Mouse (Mus musculus) neural tube, embryonic 12.5 days (tissue): ENCODE data around the gene 2010315B03Rik. TPM values are rescaled to one million over a fixed set of nuclear protein-coding genes. Genes with fewer than 3 reads are reported as not detected.

Source experiments
- ATAC-seq: fragments of 200-750 bp; cut with Nextera tagmentation; 2 replicates; pipeline ENCODE4 v1.8.0; 2017; ENCODE audit warnings: low read depth, mild to moderate bottlenecking, moderate TSS enrichment, moderate library complexity; ENCODE audit not compliant: low FRiP score
- H3K27ac ChIP-seq: fragments of 300-500 bp; sonication (generic); 2 replicates; pipeline ENCODE4 v1.5.1; 2016
- H3K27me3 ChIP-seq: fragments of 300-500 bp; sonication (generic); replicated peaks from 2 replicates; pipeline ENCODE4 v1.6.1; 2016; ENCODE audit warnings: mild to moderate bottlenecking
- H3K36me3 ChIP-seq: fragments of 300-500 bp; sonication (generic); 2 replicates; pipeline ENCODE4 v1.6.1; 2016; ENCODE audit warnings: mild to moderate bottlenecking
- H3K4me1 ChIP-seq: fragments of 300-500 bp; sonication (generic); 2 replicates; pipeline ENCODE4 v1.6.1; 2016
- H3K4me2 ChIP-seq: fragments of 300-500 bp; sonication (generic); replicated peaks from 2 replicates; pipeline ENCODE4 v1.6.1; 2016; ENCODE audit warnings: mild to moderate bottlenecking
- H3K4me3 ChIP-seq: fragments of 300-500 bp; sonication (generic); 2 replicates; pipeline ENCODE4 v1.5.1; 2016
- H3K9ac ChIP-seq: fragments of 300-500 bp; sonication (generic); 2 replicates; pipeline ENCODE4 v1.6.1; 2016; ENCODE audit warnings: mild to moderate bottlenecking
- H3K9me3 ChIP-seq: fragments of 300-500 bp; sonication (generic); 2 replicates; pipeline ENCODE4 v1.6.1; 2016; ENCODE audit warnings: mild to moderate bottlenecking
- WGBS: fragments of 180-500 bp; shearing (Covaris S2); methylation state at CpG from one replicate; pipeline ENCODE4 v1.1.7; 2016; 5-methylcytosine and 5-hydroxymethylcytosine counted together
- polyA plus RNA-seq: library from polyadenylated mRNA; unstranded; fragments of >200 nt; fragmentation: Nextera tagmentation; extraction: Ambion mirVana; gene quantifications from 2 replicates; pipeline ENCODE4 v1.2.1, GENCODE M21; 2016

The 2010315B03Rik gene
- 7.1 and 8.8 TPM in 2 replicates for polyA plus RNA-seq

DNA sequence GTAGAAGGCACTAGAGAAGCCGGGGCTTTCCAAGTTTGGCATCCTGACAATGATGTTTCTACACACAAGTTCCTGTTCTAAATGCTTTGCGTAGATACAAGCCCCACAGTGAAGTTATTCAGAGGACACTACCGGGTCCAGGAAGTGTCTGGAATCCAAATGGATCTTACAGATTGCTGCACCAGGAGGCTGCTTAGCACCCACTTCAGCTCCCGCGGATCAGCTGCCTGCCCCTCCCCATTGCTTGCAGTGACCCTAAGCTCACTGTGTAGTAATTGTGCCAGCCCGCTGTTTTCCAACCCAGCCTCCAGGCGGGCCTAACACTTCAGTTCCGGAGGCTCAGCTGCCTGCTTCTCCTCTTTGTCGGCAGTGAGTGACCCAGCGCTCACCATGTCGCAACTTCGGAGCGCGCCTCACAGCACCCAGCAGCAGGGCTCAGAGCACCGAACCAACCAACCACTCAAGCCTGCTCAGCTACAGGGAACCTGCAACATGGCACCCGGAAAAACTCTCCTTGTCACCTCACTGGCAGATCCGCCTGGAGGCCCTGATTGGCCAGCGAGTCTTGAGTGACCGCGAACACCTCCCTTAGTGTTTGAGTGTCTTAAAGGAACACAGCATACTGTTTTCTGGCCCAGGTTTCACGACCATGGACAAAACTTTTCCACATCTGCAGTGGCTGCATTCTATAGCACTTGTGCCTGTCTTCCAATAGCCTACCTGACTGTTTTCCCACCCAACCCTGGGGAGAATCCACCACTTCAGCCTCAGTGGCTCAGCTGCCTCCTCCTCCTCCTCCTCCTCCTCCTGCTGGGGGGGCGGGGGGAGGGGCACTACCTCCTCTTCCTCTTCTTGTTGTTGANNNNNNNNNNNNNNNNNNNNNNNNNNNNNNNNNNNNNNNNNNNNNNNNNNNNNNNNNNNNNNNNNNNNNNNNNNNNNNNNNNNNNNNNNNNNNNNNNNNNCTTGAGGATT lies at the start of gene 2010315B03Rik:
TSS of gene 2010315B03Rik (minus strand) at position 526 of the 972 bp plus-strand sequence.
- Histone ChIP-seq H3K4me2 (peak within 1 kb of the TSS; percentile 60), H3K27me3 (no peaks in the 10 kb centered on the region), H3K36me3 (no peaks in the 10 kb centered on the region), H3K9me3 (0 out of 2 replicates have a peak, but pooled peaks cover 3% of the 10 kb centered on the region), H3K4me1 (peaks cover 6% of the 10 kb centered on the region; the same call in 1 of the 2 replicates), H3K9ac (peak within 1 kb of the TSS; percentile 72), H3K27ac (peak within 1 kb of the TSS; percentile 46), H3K4me3 (peak within 1 kb of the TSS; percentile 61)
- peak; percentile 98 for ATAC-seq
- WGBS, result 3% methylated on average over 21 of the region's 22 CpGs

DNA sequence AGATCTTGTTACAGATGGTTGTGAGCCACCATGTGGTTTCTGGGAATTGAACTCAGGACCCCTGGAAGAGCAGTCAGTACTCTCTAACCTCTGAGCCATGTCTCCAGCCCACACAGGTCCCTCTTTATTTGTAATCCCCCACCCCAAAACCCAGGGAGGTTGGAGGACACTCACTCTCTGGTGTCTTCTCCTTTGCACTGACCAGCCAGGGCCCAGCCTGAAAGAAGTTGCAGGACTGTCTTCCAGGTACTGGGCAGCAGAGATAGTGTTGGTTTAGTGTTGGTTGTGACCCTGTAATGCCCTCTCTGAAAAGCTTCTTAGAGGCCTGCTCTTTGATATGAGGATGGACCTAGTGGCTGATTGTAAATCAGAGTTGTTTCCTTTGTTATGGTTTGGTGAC lies 994 bp downstream of the 2010315B03Rik start:
- H3K4me2 ChIP-seq, result peak overlapping the region; percentile 60
- H3K27me3 ChIP-seq, result no peaks in the 10 kb centered on the region
- H3K9ac ChIP-seq, result 0 out of 2 replicates have a peak overlapping the region, but pooled peaks have one; percentile 72
- H3K27ac ChIP-seq, result no peak overlapping the region
- peak overlapping the region; percentile 61; the same call in 1 of the 2 replicates for H3K4me3 ChIP-seq
- H3K36me3 ChIP-seq, result no peaks in the 10 kb centered on the region
- H3K4me1 ChIP-seq, result peaks cover 6% of the 10 kb centered on the region; the same call in 1 of the 2 replicates
- ATAC-seq, result peak; percentile 37; the same call in 1 of the 2 replicates
- no peaks in the 10 kb centered on the region for H3K9me3 ChIP-seq

DNA sequence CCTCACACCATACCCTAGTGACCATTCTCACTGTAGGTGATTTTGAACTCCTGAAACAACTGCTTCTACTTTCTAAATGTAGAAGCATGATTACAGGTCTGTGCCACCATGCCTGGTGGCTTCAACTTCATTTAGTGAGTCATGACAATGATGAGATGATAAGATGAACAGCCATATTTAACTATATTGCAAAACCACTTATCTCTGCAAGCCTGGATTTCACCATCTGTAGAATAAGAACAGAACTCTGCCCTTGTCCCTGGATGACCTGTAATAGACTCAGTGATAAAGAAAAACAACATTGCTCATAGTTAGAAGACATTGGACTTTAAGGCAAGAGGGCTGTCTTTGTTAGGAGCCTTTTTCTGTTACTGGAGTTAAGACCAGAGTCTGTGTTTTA lies 24.2 kb downstream of the 2010315B03Rik start:
- Histone ChIP-seq H3K4me1 (no peaks in the 10 kb centered on the region), H3K27me3 (no peaks in the 10 kb centered on the region), H3K4me2 (no peak overlapping the region), H3K36me3 (peaks cover 13% of the 10 kb centered on the region), H3K9ac (no peak overlapping the region), H3K9me3 (peaks cover 13% of the 10 kb centered on the region), H3K4me3 (no peak overlapping the region), H3K27ac (no peak overlapping the region)
- no peak for ATAC-seq

DNA sequence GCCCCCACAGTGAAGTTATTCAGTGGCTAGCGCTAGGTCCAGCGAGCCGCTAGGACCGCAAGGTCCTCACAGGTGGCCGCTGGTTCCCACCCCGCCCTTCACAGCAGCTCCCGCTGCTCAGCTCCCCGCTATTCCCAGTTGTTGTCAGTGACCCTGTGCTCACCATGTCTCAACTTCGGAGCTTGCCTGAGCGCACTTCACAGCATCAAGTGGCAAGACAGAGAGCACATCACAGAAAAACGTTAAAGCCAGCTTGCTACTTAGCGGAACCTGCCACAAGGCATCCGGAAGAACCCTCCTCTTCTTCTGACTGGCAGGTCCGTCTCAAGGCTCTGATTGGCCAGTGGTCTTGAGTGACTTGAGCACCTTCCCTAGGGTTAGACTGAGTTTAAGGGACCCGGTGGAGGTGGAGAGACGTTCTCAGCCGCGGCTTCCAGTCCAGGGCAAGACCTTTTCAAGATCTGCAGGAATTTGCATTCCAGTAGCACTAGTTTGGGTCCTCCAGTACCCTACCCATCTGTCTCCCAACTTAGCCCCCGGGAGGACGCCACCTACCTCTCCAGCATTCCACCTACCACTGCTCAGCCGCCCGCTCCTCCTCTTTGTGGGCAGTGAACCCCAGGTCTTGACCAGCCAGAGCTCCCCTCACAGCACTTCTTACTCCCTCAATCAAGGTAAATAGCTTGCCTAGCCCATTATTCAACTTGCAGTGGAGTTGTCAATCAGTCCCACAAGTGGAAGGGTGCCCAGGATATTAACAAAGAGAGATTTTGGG lies 30.4 kb downstream of the 2010315B03Rik start:
- H3K27me3 ChIP-seq, result no peaks in the 10 kb centered on the region
- 2% methylated on average over 22 of the region's 22 CpGs for WGBS
- H3K27ac ChIP-seq, result no peak overlapping the region
- ATAC-seq, result peak; percentile 97
- H3K4me3 ChIP-seq, result peak overlapping the region; percentile 63
- peaks cover 14% of the 10 kb centered on the region for H3K4me1 ChIP-seq
- no peaks in the 10 kb centered on the region for H3K9me3 ChIP-seq
- peak overlapping the region; percentile 68 for H3K9ac ChIP-seq
- peak overlapping the region; percentile 78 for H3K4me2 ChIP-seq
- peaks cover 15% of the 10 kb centered on the region for H3K36me3 ChIP-seq

DNA sequence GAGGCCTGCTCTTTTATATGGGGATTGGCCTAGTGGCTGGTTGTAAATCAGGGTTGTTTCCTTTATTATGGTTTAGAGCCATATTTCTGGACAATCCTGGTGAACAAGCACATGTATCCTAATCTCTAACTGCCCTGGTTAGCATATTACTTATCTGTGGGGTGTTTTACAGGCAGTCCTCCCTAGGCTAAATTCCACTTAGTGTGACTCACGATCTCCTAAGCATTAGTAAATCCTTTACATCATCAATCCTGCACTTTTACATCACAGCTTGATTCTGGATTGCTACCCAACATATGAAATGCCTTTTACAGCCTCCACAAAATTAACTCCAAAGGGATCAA lies 31.1 kb downstream of the 2010315B03Rik start:
- Histone ChIP-seq H3K4me1 (peaks cover 14% of the 10 kb centered on the region), H3K27ac (no peak overlapping the region), H3K27me3 (no peaks in the 10 kb centered on the region), H3K4me2 (peak overlapping the region; percentile 78), H3K36me3 (peaks cover 15% of the 10 kb centered on the region), H3K9ac (peak overlapping the region; percentile 68), H3K4me3 (peak overlapping the region; percentile 63), H3K9me3 (no peaks in the 10 kb centered on the region)
- 15% methylated on average over 1 of the region's 1 CpGs for WGBS
- ATAC-seq, result peak; percentile 8; the same call in 1 of the 2 replicates

DNA sequence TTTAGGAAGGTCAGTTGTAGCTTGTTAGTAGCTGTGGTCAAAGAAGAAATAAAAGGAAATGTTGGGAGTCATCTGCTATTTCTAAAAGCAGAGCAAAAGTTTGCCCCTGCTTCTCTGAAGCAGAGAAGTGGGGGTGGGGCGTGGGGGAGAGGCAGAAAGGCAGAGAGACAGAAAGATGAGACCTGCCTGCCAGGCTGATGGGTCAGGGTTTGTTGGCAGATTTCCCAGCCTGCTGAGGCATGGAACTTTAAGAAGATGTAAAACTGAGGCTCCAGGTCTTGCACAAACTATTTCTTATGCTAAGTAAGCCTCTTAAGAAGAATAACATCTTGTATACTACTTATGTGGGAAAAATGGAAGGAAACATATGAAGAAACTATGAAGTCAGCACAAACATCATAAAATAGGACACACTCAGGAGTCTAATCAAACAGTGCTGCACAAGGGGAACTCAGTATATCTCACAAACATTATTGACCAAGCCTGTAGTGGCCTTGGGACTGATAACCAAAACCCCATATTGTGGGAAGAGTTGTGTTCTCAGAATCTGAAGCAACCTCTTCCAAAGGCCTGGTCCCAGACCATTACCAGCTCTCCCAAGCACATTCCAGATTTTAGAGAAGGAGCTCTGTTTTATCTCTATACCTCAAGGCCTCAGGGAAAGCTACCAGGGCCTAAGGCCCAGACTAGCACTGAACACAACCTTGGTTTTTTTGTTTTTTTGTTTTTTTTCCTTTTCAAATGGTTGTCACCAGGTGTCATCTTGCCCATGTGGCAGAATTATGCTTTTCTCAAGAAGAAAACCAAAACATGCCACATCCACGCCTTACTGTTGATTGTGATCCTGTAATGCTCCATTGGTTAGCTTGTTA lies 31.7 kb downstream of the 2010315B03Rik start:
- Histone ChIP-seq H3K27me3 (no peaks in the 10 kb centered on the region), H3K4me2 (peak overlapping the region; percentile 78), H3K4me3 (no peak overlapping the region), H3K4me1 (peaks cover 14% of the 10 kb centered on the region), H3K9ac (no peak overlapping the region), H3K36me3 (peaks cover 15% of the 10 kb centered on the region), H3K27ac (no peak overlapping the region), H3K9me3 (no peaks in the 10 kb centered on the region)
- no peak for ATAC-seq
- 77% methylated on average over 2 of the region's 2 CpGs for WGBS

DNA sequence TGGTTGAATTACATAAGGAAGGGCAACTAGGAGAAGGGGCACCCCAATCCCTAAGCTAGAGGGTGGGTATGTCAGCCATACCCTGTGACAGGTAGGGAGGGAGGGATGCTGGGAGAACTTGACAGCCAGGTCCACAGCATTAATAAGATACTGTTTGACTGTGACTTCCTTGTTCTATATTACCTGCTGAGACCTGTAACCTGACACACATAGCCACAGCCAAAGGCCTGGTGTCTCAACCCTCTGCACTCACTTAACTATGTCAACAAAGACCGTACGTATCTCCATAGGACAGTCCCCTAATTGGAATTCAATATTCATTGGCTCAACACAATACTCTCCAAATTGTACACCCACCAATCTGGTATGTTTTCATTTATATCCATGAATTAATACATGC lies 33.2 kb downstream of the 2010315B03Rik start:
- H3K36me3 ChIP-seq, result peaks cover 26% of the 10 kb centered on the region
- H3K9me3 ChIP-seq, result peaks cover 8% of the 10 kb centered on the region
- no peaks in the 10 kb centered on the region for H3K27me3 ChIP-seq
- H3K4me3 ChIP-seq, result no peak overlapping the region
- H3K27ac ChIP-seq, result no peak overlapping the region
- H3K9ac ChIP-seq, result no peak overlapping the region
- H3K4me2 ChIP-seq, result no peak overlapping the region
- H3K4me1 ChIP-seq, result peaks cover 14% of the 10 kb centered on the region
- WGBS, result 44% methylated on average over 2 of the region's 2 CpGs
- ATAC-seq, result no peak; the same call in 1 of the 2 replicates

DNA sequence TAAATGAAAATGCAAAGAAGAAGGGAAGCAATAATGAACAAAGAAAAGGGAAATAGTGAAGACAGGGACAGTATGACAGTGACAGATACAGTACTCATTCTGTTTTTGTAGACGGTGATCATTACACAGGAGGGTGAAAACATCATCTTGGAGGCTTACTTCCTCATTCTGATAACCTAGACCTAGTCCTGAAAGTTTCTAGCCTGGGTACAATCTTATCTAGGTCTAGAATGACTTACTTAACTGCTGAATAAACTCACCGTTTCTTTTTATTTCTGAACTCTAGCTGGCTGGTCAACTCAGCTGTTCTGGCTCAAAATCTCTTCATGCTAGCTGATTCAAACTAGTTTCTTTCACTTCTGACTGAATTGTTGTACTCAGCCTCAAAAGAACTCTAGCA lies 37.4 kb downstream of the 2010315B03Rik start:
- no peaks in the 10 kb centered on the region for H3K4me1 ChIP-seq
- no peak overlapping the region for H3K27ac ChIP-seq
- 90% methylated on average over 2 of the region's 2 CpGs for WGBS
- H3K9ac ChIP-seq, result no peak overlapping the region
- H3K4me3 ChIP-seq, result no peak overlapping the region
- H3K36me3 ChIP-seq, result peaks cover 46% of the 10 kb centered on the region
- ATAC-seq, result no peak
- no peaks in the 10 kb centered on the region for H3K27me3 ChIP-seq
- H3K9me3 ChIP-seq, result peaks cover 39% of the 10 kb centered on the region
- H3K4me2 ChIP-seq, result no peak overlapping the region

DNA sequence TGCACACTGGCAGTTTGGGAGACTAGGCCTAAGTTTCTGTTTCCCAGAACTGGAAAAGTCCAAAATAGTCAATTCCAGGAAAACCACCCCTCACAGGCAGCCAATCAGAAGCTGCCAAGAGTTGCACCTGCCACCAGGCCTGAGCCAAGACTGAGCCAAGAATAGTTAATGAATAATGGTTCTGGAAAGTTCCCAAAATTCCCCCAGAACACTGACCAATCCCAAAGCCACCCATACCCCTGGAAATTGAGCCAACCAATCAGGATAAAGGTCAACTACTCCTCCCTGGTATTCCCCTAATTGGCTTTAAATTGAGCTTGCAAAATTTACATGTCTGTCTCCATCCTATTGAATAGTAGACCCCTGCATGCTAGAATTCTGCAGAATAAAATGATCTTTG lies 39.3 kb downstream of the 2010315B03Rik start:
- no peak overlapping the region for H3K27ac ChIP-seq
- H3K9me3 ChIP-seq, result peaks cover 54% of the 10 kb centered on the region
- no peak for ATAC-seq
- H3K4me2 ChIP-seq, result no peak overlapping the region
- no peaks in the 10 kb centered on the region for H3K27me3 ChIP-seq
- no peak overlapping the region for H3K4me3 ChIP-seq
- H3K9ac ChIP-seq, result no peak overlapping the region
- no peaks in the 10 kb centered on the region for H3K4me1 ChIP-seq
- H3K36me3 ChIP-seq, result peaks cover 55% of the 10 kb centered on the region

DNA sequence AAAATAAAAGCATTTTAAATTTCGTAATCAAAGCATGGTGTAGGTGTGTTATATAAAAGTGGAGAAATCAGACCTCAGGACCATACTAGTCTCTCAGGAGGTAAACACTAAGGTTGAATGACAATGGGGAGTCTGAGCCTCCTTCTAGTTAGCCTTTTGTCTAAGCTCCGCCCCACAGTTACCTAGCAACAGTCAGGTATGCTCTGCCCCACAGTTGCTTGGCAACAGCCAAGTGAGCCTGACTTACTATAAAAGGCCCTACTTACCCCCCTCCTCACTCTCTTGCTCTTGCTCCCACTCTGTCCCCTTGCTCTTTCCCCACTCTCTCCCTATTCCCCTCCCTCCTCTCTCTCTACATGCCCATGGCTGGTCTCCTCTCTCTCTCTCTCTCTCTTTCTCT lies 44.6 kb downstream of the 2010315B03Rik start:
- H3K27ac ChIP-seq, result no peak overlapping the region
- 8% methylated on average over 2 of the region's 2 CpGs for WGBS

DNA sequence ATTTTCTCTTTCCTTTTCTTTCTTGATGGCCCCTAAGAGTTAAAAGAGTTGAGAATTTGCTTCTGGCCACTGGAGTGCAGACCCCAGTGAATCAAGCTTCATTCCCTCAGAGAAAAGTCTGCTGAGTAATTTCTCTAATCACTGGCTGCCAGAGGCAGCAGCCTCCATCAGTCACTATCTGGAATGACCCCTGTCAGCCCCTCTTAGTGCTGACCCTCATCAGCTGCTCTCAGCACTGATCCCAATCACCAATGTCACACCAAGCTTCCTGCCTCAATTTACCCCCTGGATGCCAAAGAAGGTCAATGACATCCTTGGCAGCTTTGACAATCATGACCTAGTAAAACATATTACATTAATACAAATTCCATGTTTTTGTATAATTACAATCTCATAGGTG lies 45.0 kb downstream of the 2010315B03Rik start:
- Histone ChIP-seq H3K36me3 (peaks cover 26% of the 10 kb centered on the region), H3K27me3 (no peaks in the 10 kb centered on the region), H3K4me3 (no peak overlapping the region), H3K9me3 (peaks cover 30% of the 10 kb centered on the region), H3K4me2 (no peak overlapping the region), H3K27ac (no peak overlapping the region), H3K4me1 (peaks cover 6% of the 10 kb centered on the region), H3K9ac (no peak overlapping the region)
- ATAC-seq, result peak; percentile 61; the same call in 1 of the 2 replicates

More for the DNA sequence above, 44.6 kb downstream of the 2010315B03Rik start:
- no peak overlapping the region for H3K4me3 ChIP-seq
- peaks cover 32% of the 10 kb centered on the region for H3K9me3 ChIP-seq
- H3K36me3 ChIP-seq, result peaks cover 27% of the 10 kb centered on the region
- no peak overlapping the region for H3K9ac ChIP-seq
- ATAC-seq, result peak; percentile 96
- H3K27me3 ChIP-seq, result no peaks in the 10 kb centered on the region
- no peak overlapping the region for H3K4me2 ChIP-seq
- H3K4me1 ChIP-seq, result peaks cover 6% of the 10 kb centered on the region
